Mouse (Mus musculus): ENCODE measurements around the gene Zfp536.

Gene Zfp536

DNA sequence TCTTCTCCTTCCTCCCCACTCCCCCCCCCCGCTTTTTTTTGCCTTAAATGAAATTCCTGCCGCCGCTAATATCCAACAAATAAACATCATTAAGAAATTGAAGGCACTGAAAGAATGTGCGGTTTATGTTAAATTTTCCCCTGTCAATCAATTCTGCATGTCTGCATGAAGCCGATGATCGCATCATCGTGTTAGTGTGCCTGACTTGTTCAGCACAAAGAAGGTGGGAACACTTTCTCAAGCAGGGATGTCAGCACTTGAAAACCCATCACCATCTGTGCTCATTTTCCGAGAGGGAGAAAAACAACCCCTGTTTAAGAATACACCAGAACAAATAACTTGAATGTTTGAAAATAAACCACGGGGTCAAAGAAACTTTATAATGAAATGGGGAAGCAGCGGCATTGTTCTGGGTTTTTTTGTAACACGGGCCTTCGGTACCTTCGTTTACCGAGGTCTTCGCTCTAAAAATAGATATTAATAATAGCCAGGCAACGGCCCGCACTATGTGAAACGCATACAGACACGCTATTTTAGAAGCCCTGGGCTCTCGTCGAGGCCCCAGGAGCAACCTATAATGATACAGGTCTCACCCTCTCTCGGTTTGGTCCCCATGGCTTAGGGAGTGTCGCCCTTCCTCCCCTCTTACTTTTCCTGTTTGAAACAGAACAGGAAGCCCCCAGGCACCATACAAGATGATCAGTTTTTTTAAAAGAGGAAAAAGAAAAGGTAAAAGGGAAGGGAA is 83.7 kb downstream of the Zfp536 start:
- DNase-seq (ENCODE audit: low read depth, low spot score): no peak

GRCm38 (mm10) chr7:37689107-37689511 is 84.3 kb downstream of the Zfp536 start:
- DNase-seq (ENCODE audit: low read depth, low spot score): no peak

- DNase-seq (ENCODE audit: low read depth, low spot score): no peak
These were observed 87.1 kb downstream of the Zfp536 start for GRCm38 (mm10) chr7:37686366-37686765.

- DNase-seq (ENCODE audit: low read depth, low spot score): no peak
These were observed 88.2 kb downstream of the Zfp536 start for GRCm38 (mm10) chr7:37685247-37685646.

GRCm38 (mm10) chr7:37681335-37681734 is 92.1 kb downstream of the Zfp536 start:
- no peak for DNase-seq (ENCODE audit: low read depth, low spot score)

- no peak for DNase-seq (ENCODE audit: low read depth, low spot score)
These were observed 109.6 kb downstream of the Zfp536 start for GRCm38 (mm10) chr7:37663676-37664365.

DNA sequence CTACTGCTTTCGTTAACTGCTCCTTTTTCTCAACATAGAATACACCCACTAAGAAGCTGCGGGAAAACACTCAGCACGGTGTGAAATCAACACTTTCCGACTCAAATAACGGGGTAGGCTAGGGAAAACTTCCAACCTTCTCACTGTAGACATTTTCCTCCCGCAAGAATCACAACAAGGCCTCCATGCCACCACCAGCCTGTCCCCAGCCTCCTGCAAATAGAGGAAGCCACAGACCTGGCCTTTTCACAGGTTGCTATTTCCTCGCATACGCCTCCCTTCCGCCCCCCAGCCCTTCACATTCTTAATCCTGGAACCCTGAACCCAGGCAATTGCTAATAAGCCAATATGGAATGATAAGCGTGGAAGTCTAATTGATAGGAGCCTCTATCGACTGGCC is 124.8 kb downstream of the Zfp536 start:
- DNase-seq (ENCODE audit: low read depth, low spot score): no peak

GRCm38 (mm10) chr7:37647917-37648615 is 125.4 kb downstream of the Zfp536 start:
- DNase-seq (ENCODE audit: low read depth, low spot score): no peak

- DNase-seq (ENCODE audit: low read depth, low spot score): no peak
These were observed 133.6 kb downstream of the Zfp536 start for GRCm38 (mm10) chr7:37639740-37640397.

GRCm38 (mm10) chr7:37634812-37635211 is 138.6 kb downstream of the Zfp536 start:
- no peak for DNase-seq (ENCODE audit: low read depth, low spot score)

DNA sequence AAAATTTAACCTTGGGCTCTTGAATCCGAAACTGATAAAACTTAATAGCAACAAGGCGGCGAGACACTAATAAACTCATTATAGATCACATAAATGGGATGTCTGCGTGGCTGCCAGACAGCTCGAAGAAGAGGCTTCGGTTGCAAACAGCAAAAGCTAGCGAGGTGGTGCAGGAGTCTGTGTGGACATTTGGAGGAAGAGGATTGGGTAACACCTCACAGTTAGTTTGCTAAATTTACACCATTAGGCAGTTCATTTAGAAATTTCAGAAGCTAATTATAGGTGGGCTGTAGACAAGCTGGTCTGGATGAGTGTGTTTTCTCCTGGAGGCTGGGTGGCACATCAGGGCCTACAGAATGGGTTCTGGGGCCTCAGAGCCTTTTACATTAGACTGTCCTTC is 143.0 kb downstream of the Zfp536 start:
- DNase-seq (ENCODE audit: low read depth, low spot score): no peak

DNA sequence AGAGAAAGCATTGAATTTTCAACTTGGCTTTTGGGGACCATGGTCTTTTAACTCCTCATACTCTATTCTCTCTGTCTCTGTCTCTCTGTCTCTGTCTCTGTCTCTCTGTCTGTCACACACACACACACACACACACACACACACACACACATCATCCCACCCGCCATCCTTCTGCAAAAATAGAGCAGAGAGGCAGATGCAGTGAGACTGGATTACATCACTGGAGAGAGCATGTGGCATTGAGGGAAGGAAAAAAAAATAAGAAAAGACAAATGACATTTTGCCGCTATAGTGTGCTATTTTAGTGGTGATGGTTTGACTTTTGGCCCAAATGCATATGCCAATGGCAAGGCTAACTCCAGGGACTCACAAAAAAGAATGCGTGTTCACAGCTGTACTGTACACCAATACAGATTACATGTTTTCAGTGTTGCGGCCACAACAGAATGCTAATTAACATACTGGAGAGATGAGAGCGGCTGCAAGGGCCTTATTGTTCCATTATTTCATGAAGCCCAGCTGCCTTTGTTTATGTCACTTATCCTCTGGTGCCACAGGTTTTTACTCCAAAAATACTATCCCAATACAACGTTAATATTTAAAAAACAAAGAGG is 145.4 kb downstream of the Zfp536 start:
- no peak for DNase-seq (ENCODE audit: low read depth, low spot score)

- DNase-seq (ENCODE audit: low read depth, low spot score): no peak
These were observed 147.7 kb downstream of the Zfp536 start for GRCm38 (mm10) chr7:37625758-37626157.

GRCm38 (mm10) chr7:37624759-37625340 is 148.6 kb downstream of the Zfp536 start:
- no peak for DNase-seq (ENCODE audit: low read depth, low spot score)

- DNase-seq (ENCODE audit: low read depth, low spot score): no peak
These were observed 149.3 kb downstream of the Zfp536 start for GRCm38 (mm10) chr7:37623903-37624758.

DNA sequence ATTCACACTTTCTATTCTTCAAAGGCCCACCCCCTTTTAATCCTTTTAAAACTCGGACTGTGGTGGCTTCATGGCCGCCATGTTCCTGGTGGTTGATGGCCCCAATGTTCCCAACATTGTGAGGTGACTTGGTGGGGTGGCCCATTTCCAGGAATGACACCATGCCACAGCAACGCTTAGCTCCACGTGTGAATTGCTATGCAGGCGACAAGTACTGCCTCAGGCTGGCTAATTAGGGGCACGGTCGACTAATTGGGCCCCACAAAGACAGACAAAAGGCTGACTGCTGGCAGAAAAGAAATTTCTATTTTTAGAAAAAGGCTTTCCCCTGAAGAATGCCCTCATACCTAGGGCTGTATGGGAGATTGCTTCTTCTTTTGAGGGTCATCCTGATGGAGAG is 154.2 kb downstream of the Zfp536 start:
- no peak for DNase-seq (ENCODE audit: low read depth, low spot score)

DNA sequence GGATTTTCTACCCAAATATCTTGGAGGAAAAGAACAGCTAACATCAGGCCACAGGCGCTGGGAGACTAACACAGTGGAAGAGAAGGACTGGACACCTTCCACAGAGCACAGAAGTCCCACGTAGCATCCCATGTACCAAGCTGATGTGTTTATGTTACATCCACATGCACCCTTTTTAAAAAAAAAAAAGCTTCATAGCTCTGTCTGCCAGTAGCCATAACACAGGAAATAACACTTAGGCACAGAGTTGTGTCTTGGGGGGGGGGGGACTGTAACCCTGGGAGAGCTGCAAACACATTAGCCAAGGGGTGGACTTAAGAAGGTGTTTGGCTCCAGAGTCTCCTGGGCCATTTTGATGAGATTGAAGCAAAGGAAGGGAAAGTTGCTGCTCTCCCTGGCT is 155.6 kb downstream of the Zfp536 start:
- DNase-seq (ENCODE audit: low read depth, low spot score): no peak

- no peak for DNase-seq (ENCODE audit: low read depth, low spot score)
These were observed 157.5 kb downstream of the Zfp536 start for GRCm38 (mm10) chr7:37615932-37616331.

GRCm38 (mm10) chr7:37614381-37614780 is 159.1 kb downstream of the Zfp536 start:
- DNase-seq (ENCODE audit: low read depth, low spot score): no peak

DNA sequence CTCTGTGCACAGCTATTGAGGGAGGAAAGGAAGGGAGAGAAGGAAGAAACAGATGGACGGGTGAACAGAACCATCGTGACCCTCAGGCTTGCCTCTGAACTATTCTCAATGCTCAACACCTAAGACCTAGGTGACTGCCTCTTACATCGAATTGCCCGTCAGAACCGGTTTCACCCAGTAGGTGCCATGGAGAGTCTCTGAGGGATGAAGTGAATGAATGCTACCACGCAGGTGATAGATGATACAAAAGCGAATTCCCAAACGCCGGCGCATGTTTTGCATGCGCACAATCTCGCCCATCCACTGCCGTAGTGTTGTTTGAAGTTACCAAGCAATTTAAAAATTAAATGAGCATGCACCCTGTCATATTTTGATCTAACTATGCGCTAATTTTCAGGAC is 164.9 kb downstream of the Zfp536 start:
- no peak for DNase-seq (ENCODE audit: low read depth, low spot score)
